Mouse (Mus musculus): Measurements from ENCODE around the gene Larp6. TPM values are rescaled to one million over a fixed set of nuclear protein-coding genes. Genes with fewer than 3 reads are reported as not detected.

Larp6 gene
- total and polyA plus RNA-seq, 3 experiments, result not detected

DNA sequence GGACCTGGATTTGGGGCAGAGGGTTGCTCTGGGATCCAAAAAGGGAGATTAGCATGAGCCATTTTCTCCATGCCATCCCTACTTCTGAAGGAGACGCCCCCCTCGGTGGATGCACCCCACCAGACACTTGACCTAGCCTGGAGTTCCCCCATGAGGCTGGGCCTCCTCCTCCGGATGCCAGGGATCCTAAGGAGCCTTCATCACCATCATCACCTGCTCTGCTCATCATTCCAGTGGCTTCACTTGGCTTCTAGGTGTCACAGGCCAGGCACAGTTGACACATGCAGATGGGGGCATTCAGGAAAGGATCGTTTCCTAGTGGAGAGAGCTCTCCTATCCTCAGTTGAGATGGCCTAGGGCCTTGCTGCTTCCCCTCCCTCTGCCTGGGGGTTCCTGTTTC lies 827 bp downstream of the Larp6 start:
- H3K9ac ChIP-seq (ENCODE audit: control insufficient read depth, low read depth, low read length, poor library complexity, severe bottlenecking), result no peak overlapping the region
- H3K27ac ChIP-seq (ENCODE audit: control insufficient read depth, low read depth, low read length), result no peak overlapping the region
- H3K4me3 ChIP-seq (ENCODE audit: control insufficient read depth in 1 of 2, insufficient read depth in 1 of 2, low read depth in 2 of 2, low read length in 2 of 2), result no peak overlapping the region
- H3K4me1 ChIP-seq (ENCODE audit: control insufficient read depth in 1 of 2, insufficient read depth in 2 of 2, low read length in 2 of 2), result no peaks in the 10 kb centered on the region
- no peaks in the 10 kb centered on the region for H3K36me3 ChIP-seq (ENCODE audit: control insufficient read depth in 1 of 2, insufficient read depth in 2 of 2, low read length in 2 of 2)
- no peak for DNase-seq (ENCODE audit: low read depth, low spot score)
- no peaks in the 10 kb centered on the region for H3K27me3 ChIP-seq (ENCODE audit: control insufficient read depth in 1 of 2, insufficient read depth in 2 of 2, low read length in 2 of 2)
- no peaks in the 10 kb centered on the region for H3K9me3 ChIP-seq (replicated peaks; ENCODE audit: insufficient read depth, low read length)
- no peaks in the 10 kb centered on the region for H3K79me2 ChIP-seq (ENCODE audit: control insufficient read depth, insufficient read depth, low read length, poor library complexity)
- TF ChIP-seq MAFK (IDR thresholded peaks at IDR 0.05; ENCODE audit: borderline replicate concordance, low read depth, low read length) (no peak), ZKSCAN1 (IDR thresholded peaks at IDR 0.05; ENCODE audit: low read depth, low read length) (no peak), ZMIZ1 (IDR thresholded peaks at IDR 0.05; ENCODE audit: low read depth, low read length) (no peak), E2F4 (IDR thresholded peaks at IDR 0.05; ENCODE audit: borderline replicate concordance, low read depth, low read length) (no peak), NELFE (IDR thresholded peaks at IDR 0.05; ENCODE audit: low read depth, low read length) (no peak), SMC3 (IDR thresholded peaks at IDR 0.05; ENCODE audit: low read depth, low read length) (no peak), ETS1 (IDR thresholded peaks at IDR 0.05; ENCODE audit: low read depth, low read length) (no peak), TBP (IDR thresholded peaks at IDR 0.05; ENCODE audit: low read depth, low read length) (no peak), ELF1 (IDR thresholded peaks at IDR 0.05; ENCODE audit: low read depth, low read length) (no peak), HCFC1 (IDR thresholded peaks at IDR 0.05; ENCODE audit: low read depth, low read length) (no peak), CHD1 (IDR thresholded peaks at IDR 0.05; ENCODE audit: low read depth, low read length) (no peak), MYC (IDR thresholded peaks at IDR 0.05; ENCODE audit: low read depth, low read length) (no peak), MEF2A (IDR thresholded peaks at IDR 0.05; ENCODE audit: extremely low read depth, insufficient replicate concordance, low read depth, low read length, poor library complexity, severe bottlenecking) (no peak), ZC3H11A (IDR thresholded peaks at IDR 0.05; ENCODE audit: low read depth, low read length) (no peak), ZNF384 (IDR thresholded peaks at IDR 0.05; ENCODE audit: low read depth, low read length) (no peak), JUND (IDR thresholded peaks at IDR 0.05; ENCODE audit: low read depth, low read length) (no peak), NRF1 (IDR thresholded peaks at IDR 0.05; ENCODE audit: insufficient read depth, low read depth, low read length, poor library complexity, severe bottlenecking) (no peak), POLR2AphosphoS2 (IDR thresholded peaks at IDR 0.05; ENCODE audit: low read length) (no peak)

DNA sequence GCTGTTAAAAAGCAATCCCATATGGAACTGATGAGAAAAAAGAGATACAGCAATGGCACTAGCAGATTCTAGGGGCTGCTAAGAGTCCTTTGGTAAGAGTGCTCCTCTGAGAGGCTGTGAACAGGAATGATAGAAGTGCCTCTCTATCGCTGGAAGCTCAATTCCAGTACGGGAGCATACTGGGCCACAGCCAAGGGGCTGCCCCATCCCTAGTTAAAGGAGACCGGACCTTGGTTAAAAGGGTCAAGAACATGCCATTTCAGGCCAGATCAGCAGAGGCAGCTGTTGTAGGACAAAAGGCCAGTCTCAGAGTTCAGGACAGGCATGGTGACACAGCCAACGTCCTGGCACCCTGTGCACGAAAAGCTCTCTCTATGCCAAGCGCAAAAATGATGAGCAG lies 1.4 kb downstream of the Larp6 start:
- no peaks in the 10 kb centered on the region for H3K79me2 ChIP-seq (ENCODE audit: control insufficient read depth, insufficient read depth, low read length, poor library complexity)
- H3K4me1 ChIP-seq (ENCODE audit: control insufficient read depth in 1 of 2, insufficient read depth in 2 of 2, low read length in 2 of 2), result no peaks in the 10 kb centered on the region
- TF ChIP-seq MEF2A (IDR thresholded peaks at IDR 0.05; ENCODE audit: extremely low read depth, insufficient replicate concordance, low read depth, low read length, poor library complexity, severe bottlenecking), result no peak
- TF ChIP-seq ZMIZ1 (IDR thresholded peaks at IDR 0.05; ENCODE audit: low read depth, low read length), result no peak
- H3K36me3 ChIP-seq (ENCODE audit: control insufficient read depth in 1 of 2, insufficient read depth in 2 of 2, low read length in 2 of 2), result no peaks in the 10 kb centered on the region
- H3K27ac ChIP-seq (ENCODE audit: control insufficient read depth, low read depth, low read length), result no peak overlapping the region
- no peak for DNase-seq (ENCODE audit: low read depth, low spot score)
- H3K9ac ChIP-seq (ENCODE audit: control insufficient read depth, low read depth, low read length, poor library complexity, severe bottlenecking), result no peak overlapping the region
- no peak overlapping the region for H3K4me3 ChIP-seq (ENCODE audit: control insufficient read depth in 1 of 2, insufficient read depth in 1 of 2, low read depth in 2 of 2, low read length in 2 of 2)
- H3K9me3 ChIP-seq (replicated peaks; ENCODE audit: insufficient read depth, low read length), result no peaks in the 10 kb centered on the region
- no peaks in the 10 kb centered on the region for H3K27me3 ChIP-seq (ENCODE audit: control insufficient read depth in 1 of 2, insufficient read depth in 2 of 2, low read length in 2 of 2)
